Mouse (Mus musculus): ENCODE results near the gene Mt2. TPM values are rescaled to one million over a fixed set of nuclear protein-coding genes. Genes with fewer than 3 reads are reported as not detected.
"Not testable (repeated sequence)": the region's sequence is repeated elsewhere in the genome, so short reads cannot be mapped to it uniquely, and the experiment has no call there.

The Mt2 gene
- polyA plus RNA-seq, 1 experiment from 2014 or later: 9.4 TPM

DNA sequence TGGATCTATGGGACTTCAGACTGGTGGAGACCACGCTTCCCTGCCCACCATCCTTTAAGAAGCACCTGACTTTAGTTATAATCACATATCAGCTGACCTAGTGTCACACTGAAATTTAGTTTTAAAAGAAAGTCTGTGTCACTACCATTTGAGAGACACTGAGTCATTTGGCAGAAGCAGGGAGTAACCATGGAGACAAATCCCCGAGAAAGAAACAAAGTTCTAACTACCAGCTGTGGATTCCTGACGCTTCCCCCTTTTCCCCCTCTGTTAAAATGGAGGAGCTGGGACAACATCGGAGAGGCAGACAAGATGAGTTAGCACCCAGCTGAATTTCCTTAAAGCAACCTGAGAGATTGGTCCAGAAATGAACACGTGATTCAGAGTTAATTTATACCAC is 24.2 kb upstream of the Mt2 start:
- no peak overlapping the region for H3K4me2 ChIP-seq (replicated peaks)
- WGBS: 29% methylated on average over 5 of the region's 5 CpGs
- no peaks in the 10 kb centered on the region for H3K9me3 ChIP-seq
- no peak overlapping the region for H3K4me3 ChIP-seq (replicated peaks)
- H3K4me1 ChIP-seq (replicated peaks): peaks cover 15% of the 10 kb centered on the region
- H3K27me3 ChIP-seq: peaks cover 7% of the 10 kb centered on the region; the same call in 1 of the 2 replicates
- H3K36me3 ChIP-seq: no peaks in the 10 kb centered on the region
- H3K9ac ChIP-seq (replicated peaks): no peak overlapping the region
- H3K27ac ChIP-seq: no peak overlapping the region
- no peak for ATAC-seq

DNA sequence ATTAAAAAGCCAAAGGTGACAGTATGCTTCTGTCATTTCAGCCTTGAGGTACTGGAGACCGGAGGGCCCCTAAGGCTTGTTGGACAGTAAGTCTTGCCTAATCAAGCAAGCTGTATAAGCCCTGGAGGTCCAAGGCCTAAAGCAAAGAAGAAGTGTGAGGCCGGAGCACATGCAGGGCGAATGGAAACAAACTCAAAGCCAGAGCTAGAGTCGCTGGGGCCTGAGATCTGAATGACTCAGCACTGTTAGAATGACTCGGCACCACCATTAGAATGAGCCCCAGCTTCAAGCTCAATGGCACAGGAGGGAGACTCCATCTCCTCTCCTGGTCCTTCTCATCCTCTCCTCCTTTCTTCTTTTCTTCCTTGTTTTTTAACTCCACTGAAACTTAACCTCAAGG is 21.5 kb upstream of the Mt2 start:
- Histone ChIP-seq H3K4me2 (replicated peaks) (no peak overlapping the region), H3K4me1 (replicated peaks) (peaks cover 29% of the 10 kb centered on the region), H3K9me3 (no peaks in the 10 kb centered on the region), H3K27ac (no peak overlapping the region), H3K27me3 (peaks cover 14% of the 10 kb centered on the region; the same call in 1 of the 2 replicates), H3K9ac (replicated peaks) (no peak overlapping the region), H3K4me3 (replicated peaks) (no peak overlapping the region), H3K36me3 (no peaks in the 10 kb centered on the region)
- no peak for ATAC-seq
- WGBS: 85% methylated on average over 5 of the region's 5 CpGs

DNA sequence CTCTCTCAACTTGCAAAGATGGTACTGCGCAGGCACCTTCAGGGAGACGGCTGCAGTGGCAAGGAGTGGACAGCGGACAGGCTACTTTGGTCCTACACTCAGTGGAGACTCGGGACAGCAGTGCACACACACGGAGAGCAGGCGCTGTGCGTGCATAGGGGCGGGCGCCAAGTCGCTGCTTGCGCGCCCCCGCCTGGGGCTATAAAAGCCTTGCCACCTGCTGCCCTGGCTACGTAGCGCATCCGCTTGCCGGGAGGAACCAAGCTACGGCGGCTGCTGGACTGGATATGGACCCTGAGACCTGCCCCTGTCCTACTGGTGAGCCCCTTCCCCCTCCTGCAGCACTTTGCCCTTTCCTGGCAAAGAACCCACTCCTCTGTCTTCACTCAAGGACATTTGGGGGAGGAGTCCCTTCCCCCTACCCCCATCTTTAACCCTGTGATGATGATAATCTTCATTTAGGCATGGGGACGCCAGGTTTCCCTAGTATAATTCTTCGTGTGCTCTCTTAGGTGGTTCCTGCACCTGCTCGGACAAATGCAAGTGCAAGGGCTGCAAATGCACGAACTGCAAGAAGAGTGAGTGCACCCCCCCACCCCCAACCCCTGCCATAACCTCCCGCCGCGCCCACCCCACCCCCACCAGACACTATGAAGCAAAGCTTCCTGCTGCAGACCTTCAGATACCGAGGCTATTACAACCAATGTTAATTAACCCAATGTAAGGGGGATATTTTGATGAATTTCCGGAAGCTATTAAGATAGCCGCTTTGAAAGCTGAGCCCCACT is 19.8 kb upstream of the Mt2 start, which contains the start of gene Mt3:
TSS of gene Mt3 (plus strand) at position 95 of the 788 bp plus-strand sequence.
- Histone ChIP-seq H3K27me3 (peaks cover 14% of the 10 kb centered on the region; the same call in 1 of the 2 replicates), H3K36me3 (no peaks in the 10 kb centered on the region), H3K9me3 (no peaks in the 10 kb centered on the region), H3K9ac (replicated peaks) (peak within 1 kb of the TSS; percentile 60), H3K27ac (peak within 1 kb of the TSS; percentile 41; the same call in 1 of the 2 replicates), H3K4me3 (replicated peaks) (peak within 1 kb of the TSS; percentile 48), H3K4me2 (replicated peaks) (peak within 1 kb of the TSS; percentile 70), H3K4me1 (replicated peaks) (peaks cover 29% of the 10 kb centered on the region)
- 2% methylated on average over 29 of the region's 29 CpGs for WGBS
- peak; percentile 87 for ATAC-seq

DNA sequence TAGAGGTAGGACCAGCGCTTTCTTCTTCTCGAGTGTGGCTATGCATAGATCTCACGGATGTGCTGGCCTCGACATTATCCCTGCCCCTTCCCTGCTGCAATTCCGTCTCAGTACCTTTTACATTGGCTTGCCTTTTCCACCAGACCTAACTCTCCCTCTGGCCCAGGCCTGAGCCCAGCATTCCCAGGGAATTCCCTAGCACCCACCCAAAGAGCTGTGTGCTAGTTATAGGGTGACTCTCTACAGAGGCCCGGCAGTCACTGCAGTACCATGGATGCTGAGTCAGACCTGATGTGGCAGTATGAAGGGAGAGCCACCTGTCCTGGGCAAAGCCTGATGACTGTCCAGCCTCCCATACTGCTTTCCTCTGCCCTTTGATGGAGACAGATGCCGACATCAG is 19.0 kb upstream of the Mt2 start:
- H3K4me3 ChIP-seq (replicated peaks): peak overlapping the region; percentile 48
- peak; percentile 49 for ATAC-seq
- no peaks in the 10 kb centered on the region for H3K9me3 ChIP-seq
- peaks cover 26% of the 10 kb centered on the region for H3K4me1 ChIP-seq (replicated peaks)
- H3K4me2 ChIP-seq (replicated peaks): peak overlapping the region; percentile 70
- 29% methylated on average over 7 of the region's 7 CpGs for WGBS
- H3K9ac ChIP-seq (replicated peaks): peak overlapping the region; percentile 60
- H3K27me3 ChIP-seq: peaks cover 14% of the 10 kb centered on the region; the same call in 1 of the 2 replicates
- H3K27ac ChIP-seq: peak overlapping the region; percentile 41; the same call in 1 of the 2 replicates
- H3K36me3 ChIP-seq: no peaks in the 10 kb centered on the region

DNA sequence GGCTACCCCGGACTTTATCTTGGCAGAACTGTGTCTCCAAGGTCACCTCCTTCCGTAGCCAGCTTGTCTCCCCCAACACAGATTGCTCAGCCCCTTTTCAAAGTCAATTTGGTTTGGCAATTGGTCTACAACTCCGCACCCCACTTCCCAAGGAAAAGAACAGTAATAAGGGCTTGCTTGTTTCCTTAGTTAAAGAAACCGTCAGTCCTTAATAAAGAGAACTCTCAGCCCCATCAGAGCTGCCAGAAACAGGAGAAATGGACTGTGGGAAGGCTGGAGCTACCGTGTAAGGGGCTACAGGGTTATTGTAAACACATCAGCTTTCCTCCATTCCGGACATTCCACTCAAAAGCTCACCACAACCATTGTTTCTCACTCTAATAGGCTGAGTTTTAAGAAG is 17.9 kb upstream of the Mt2 start:
- H3K36me3 ChIP-seq: no peaks in the 10 kb centered on the region
- peaks cover 26% of the 10 kb centered on the region for H3K4me1 ChIP-seq (replicated peaks)
- no peak overlapping the region for H3K27ac ChIP-seq
- no peak overlapping the region for H3K4me3 ChIP-seq (replicated peaks)
- no peak for ATAC-seq
- no peak overlapping the region for H3K4me2 ChIP-seq (replicated peaks)
- no peak overlapping the region for H3K9ac ChIP-seq (replicated peaks)
- peaks cover 14% of the 10 kb centered on the region; the same call in 1 of the 2 replicates for H3K27me3 ChIP-seq
- WGBS: 49% methylated on average over 6 of the region's 6 CpGs
- H3K9me3 ChIP-seq: no peaks in the 10 kb centered on the region

DNA sequence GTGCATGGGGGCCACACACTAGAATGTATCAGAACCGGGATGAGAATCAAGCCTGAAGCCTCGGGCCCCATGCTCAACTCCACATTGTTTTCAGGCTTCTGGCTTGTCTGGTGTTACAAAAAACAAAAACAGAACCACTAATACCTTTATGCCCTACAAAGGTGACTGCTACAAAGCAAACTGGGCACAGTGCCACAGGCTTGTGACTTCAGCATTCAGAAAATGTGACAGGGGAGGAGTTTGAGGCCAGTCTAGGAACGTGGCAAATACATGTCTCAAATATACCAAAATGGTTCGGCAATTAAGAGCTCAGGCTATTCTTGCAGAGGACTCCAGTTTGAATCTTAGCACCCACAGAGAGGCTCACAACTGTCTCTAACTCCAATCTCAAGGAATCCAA is 16.4 kb upstream of the Mt2 start:
- H3K9me3 ChIP-seq: no peaks in the 10 kb centered on the region
- no peak for ATAC-seq
- 77% methylated on average over 4 of the region's 4 CpGs for WGBS
- no peak overlapping the region for H3K4me2 ChIP-seq (replicated peaks)
- H3K27ac ChIP-seq: no peak overlapping the region
- H3K27me3 ChIP-seq: peaks cover 10% of the 10 kb centered on the region; the same call in 1 of the 2 replicates
- no peaks in the 10 kb centered on the region for H3K36me3 ChIP-seq
- no peak overlapping the region for H3K4me3 ChIP-seq (replicated peaks)
- no peak overlapping the region for H3K9ac ChIP-seq (replicated peaks)
- peaks cover 26% of the 10 kb centered on the region for H3K4me1 ChIP-seq (replicated peaks)

DNA sequence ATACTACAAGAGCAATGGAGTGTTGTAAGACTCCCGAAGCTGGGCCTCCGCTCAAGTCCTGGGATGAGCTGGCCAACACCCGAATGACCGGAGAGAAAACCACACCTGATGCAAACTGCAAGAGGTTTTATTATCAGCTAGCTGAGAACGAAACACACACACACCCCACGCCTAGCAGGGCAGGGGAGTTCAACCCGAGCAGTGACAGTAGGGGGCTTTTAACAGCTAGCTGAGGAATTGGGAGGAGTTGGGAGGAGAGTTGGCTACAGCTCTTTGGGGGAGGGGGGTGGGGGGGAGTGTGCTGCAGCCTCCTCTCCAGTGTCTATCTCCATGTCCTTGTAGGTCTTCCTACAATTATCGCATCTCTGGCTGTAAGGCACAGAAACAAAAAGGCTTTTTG is 6.7 kb upstream of the Mt2 start:
- H3K4me1 ChIP-seq (replicated peaks); H3K9ac ChIP-seq (replicated peaks); H3K4me2 ChIP-seq (replicated peaks); H3K36me3 ChIP-seq; H3K4me3 ChIP-seq (replicated peaks); H3K27ac ChIP-seq; H3K9me3 ChIP-seq; ATAC-seq: not testable (repeated sequence)
- H3K27me3 ChIP-seq: peaks cover 37% of the 10 kb centered on the region
- 77% methylated on average over 8 of the region's 8 CpGs for WGBS

DNA sequence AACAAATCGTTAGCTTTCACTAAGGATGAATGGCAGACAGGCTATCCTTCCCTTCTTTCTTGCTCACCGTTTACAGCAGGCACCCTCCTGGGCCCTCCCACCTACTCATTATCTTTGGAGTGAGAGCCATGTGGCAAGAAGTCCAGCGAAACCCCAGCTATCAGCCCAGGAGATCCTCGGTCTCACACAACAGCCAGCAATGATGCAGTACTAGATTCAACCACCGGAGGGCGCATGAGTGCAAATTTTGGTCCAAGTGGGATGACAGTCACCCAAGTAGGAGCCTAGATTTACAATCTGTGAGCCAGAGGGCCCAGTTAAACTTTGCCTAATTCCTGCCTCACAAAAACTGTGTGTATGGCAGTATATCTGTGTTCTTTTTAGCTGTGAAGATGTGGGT is 5.2 kb upstream of the Mt2 start:
- WGBS: 4% methylated on average over 6 of the region's 6 CpGs
- Histone ChIP-seq H3K9ac (replicated peaks) (no peak overlapping the region), H3K27me3 (peaks cover 51% of the 10 kb centered on the region), H3K4me1 (replicated peaks) (peaks cover 8% of the 10 kb centered on the region), H3K9me3 (no peaks in the 10 kb centered on the region), H3K36me3 (no peaks in the 10 kb centered on the region), H3K4me3 (replicated peaks) (no peak overlapping the region), H3K4me2 (replicated peaks) (no peak overlapping the region), H3K27ac (no peak overlapping the region)
- ATAC-seq: 0 out of 2 replicates have a peak, but pooled peaks have one; percentile 58

DNA sequence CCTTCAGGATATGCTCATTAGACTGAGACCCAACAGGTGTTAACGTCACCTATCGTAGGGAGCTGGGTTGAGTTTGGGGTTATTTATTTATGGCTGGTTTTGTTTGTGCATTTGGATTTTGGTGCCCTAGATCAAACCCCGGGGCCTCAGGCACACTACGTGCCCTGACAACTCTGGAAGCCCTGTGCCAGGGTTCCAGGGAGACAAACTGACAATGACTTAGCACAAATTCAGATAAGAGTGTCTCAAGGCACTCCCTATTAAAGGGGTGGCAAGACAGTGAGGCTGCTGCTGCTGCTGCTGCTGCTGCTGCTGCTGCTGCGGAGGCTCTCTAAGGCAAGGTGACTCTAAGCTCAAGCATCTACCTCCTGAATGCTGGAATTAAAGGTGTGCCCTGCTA is 2.9 kb upstream of the Mt2 start:
- WGBS: 81% methylated on average over 5 of the region's 5 CpGs
- Histone ChIP-seq H3K4me3 (replicated peaks) (no peak overlapping the region), H3K27ac (no peak overlapping the region), H3K9me3 (no peaks in the 10 kb centered on the region), H3K9ac (replicated peaks) (no peak overlapping the region), H3K27me3 (peaks cover 71% of the 10 kb centered on the region), H3K36me3 (no peaks in the 10 kb centered on the region), H3K4me1 (replicated peaks) (peaks cover 21% of the 10 kb centered on the region), H3K4me2 (replicated peaks) (no peak overlapping the region)
- no peak for ATAC-seq

DNA sequence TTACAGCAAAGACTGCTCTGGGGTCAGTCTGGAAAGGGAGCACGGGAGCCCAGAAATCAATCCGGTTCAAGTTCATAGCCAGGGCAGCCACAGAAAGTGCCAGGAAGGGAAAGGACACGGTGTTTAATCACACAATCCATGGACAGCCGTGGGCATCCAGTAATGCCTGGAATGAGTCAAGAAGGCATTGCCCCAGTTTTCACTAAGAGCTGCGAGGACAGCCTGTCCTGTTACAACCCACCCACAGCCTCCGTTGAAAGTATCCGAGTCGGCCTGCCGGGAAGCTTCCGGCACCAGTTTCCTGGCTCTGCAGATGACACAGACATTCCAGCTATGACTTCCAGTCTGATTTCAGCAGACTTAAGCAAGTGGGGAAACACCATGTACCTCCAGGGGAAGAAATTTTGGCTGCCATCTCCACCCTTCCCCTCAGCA is 1.1 kb upstream of the Mt2 start:
- Histone ChIP-seq H3K4me2 (replicated peaks) (peak overlapping the region; percentile 83), H3K27me3 (peaks cover 87% of the 10 kb centered on the region), H3K36me3 (no peaks in the 10 kb centered on the region), H3K9me3 (no peaks in the 10 kb centered on the region), H3K4me3 (replicated peaks) (peak overlapping the region; percentile 45; the same call in 1 of the 2 replicates), H3K4me1 (replicated peaks) (peaks cover 21% of the 10 kb centered on the region), H3K9ac (replicated peaks) (no peak overlapping the region), H3K27ac (no peak overlapping the region)
- no peak for ATAC-seq
- WGBS: 48% methylated on average over 10 of the region's 10 CpGs

DNA sequence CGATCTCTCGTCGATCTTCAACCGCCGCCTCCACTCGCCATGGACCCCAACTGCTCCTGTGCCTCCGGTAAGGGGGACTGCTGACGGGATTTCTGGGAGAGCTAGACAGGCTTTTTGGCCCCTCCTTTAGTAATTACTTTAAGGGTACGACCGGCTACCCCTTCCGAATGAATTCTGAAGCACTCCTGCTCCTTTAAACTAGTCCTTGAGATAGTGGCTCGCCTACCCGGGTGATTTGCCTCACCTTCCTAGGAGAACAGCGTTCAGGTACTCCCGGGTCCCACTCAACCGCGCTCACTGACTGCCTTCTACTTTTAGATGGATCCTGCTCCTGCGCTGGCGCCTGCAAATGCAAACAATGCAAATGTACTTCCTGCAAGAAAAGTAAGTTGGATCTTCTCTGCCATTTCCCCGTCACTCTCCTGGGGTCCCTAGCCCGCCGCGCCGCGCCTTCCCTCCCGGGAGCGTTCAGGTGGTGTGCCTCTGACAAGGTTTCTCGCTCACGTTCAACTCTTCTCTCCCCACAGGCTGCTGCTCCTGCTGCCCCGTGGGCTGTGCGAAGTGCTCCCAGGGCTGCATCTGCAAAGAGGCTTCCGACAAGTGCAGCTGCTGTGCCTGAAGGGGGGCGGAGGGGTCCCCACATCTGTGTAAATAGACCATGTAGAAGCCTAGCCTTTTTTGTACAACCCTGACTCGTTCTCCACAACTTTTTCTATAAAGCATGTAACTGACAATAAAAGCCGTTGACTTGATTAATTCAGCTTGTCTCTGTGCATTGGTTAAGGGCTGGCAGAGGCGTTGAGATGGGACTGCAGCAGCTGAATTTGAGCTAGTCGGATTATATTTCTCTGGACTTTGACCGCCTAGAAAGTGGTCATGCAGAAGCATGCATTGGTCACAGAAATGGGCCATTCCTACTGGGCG is 607 bp downstream of the Mt2 start:
- 0 out of 2 replicates have a peak, but pooled peaks have one; percentile 22 for ATAC-seq
- H3K9ac ChIP-seq (replicated peaks): peak overlapping the region; percentile 36
- peak overlapping the region; percentile 45 for H3K4me3 ChIP-seq (replicated peaks)
- no peak overlapping the region for H3K27ac ChIP-seq
- H3K36me3 ChIP-seq: no peaks in the 10 kb centered on the region
- H3K4me1 ChIP-seq (replicated peaks): peaks cover 21% of the 10 kb centered on the region
- H3K4me2 ChIP-seq (replicated peaks): peak overlapping the region; percentile 83
- 1% methylated on average over 39 of the region's 39 CpGs for WGBS
- H3K9me3 ChIP-seq: no peaks in the 10 kb centered on the region
- peaks cover 93% of the 10 kb centered on the region for H3K27me3 ChIP-seq

Data from midbrain, embryonic 13.5 days (tissue).